Comparison of ENCODE assay signal across 8 mouse cellular contexts in genomic region chr17:87264927-87265791, GRCm38 (mm10). TPM values are rescaled to one million over a fixed set of nuclear protein-coding genes. Genes with fewer than 3 reads are reported as not detected.
DNase-seq lines count a peak whose midpoint lies in the region; ATAC-seq and TF ChIP-seq lines count a peak whose summit lies in the region.

No protein-coding gene starts in this region.

- 0 out of 2 replicates have a peak, but pooled peaks cover 7% of the 10 kb centered on the region for H3K9me3 ChIP-seq in megakaryocyte, embryonic 14.5 days
- no peaks in the 10 kb centered on the region for H3K9me3 ChIP-seq in hindbrain, postnatal 0 days (ENCODE audit: low read length)
- H3K9me3 ChIP-seq in midbrain, postnatal 0 days (ENCODE audit: low read length): 0 out of 2 replicates have a peak, but pooled peaks cover 6% of the 10 kb centered on the region

- H3K27me3 ChIP-seq in megakaryocyte, embryonic 14.5 days (replicated peaks): peaks cover 4% of the 10 kb centered on the region
- no peaks in the 10 kb centered on the region for H3K27me3 ChIP-seq in hindbrain, postnatal 0 days (ENCODE audit: insufficient read depth, low read length)
- no peaks in the 10 kb centered on the region for H3K27me3 ChIP-seq in midbrain, postnatal 0 days (ENCODE audit: insufficient read depth, low read length)

- H3K36me3 ChIP-seq in megakaryocyte, embryonic 14.5 days (replicated peaks; ENCODE audit: low read length): peaks cover 39% of the 10 kb centered on the region
- no peaks in the 10 kb centered on the region for H3K36me3 ChIP-seq in hindbrain, postnatal 0 days (ENCODE audit: insufficient read depth, low read length)
- no peaks in the 10 kb centered on the region for H3K36me3 ChIP-seq in midbrain, postnatal 0 days (ENCODE audit: insufficient read depth, low read length)

- H3K9ac ChIP-seq in hindbrain, postnatal 0 days (replicated peaks; ENCODE audit: low read length): peak overlapping the region; percentile 85
- H3K9ac ChIP-seq in midbrain, postnatal 0 days (replicated peaks; ENCODE audit: low read length, poor library complexity, severe bottlenecking): peak overlapping the region; percentile 91

- H3K4me2 ChIP-seq in hindbrain, postnatal 0 days (ENCODE audit: low read depth, low read length): peak overlapping the region; percentile 94
- H3K4me2 ChIP-seq in midbrain, postnatal 0 days (ENCODE audit: low read depth, low read length, poor library complexity, severe bottlenecking): peak overlapping the region; percentile 85

- 6% methylated on average over 28 of the region's 28 CpGs for WGBS in hindbrain, postnatal 0 days
- WGBS in midbrain, postnatal 0 days: 8% methylated on average over 28 of the region's 28 CpGs

- peak overlapping the region; percentile 79 for H3K27ac ChIP-seq in hindbrain, postnatal 0 days
- H3K27ac ChIP-seq in midbrain, postnatal 0 days (ENCODE audit: low read depth, low read length): peak overlapping the region; percentile 78

- H3K4me3 ChIP-seq in megakaryocyte, embryonic 14.5 days (replicated peaks): peak overlapping the region; percentile 94
- peak overlapping the region; percentile 76 for H3K4me3 ChIP-seq in hindbrain, postnatal 0 days (ENCODE audit: low read length)
- H3K4me3 ChIP-seq in midbrain, postnatal 0 days (ENCODE audit: low read depth, low read length): peak overlapping the region; percentile 86

- TF ChIP-seq CTCF in hindbrain, postnatal 0 days (IDR thresholded peaks at IDR 0.05; ENCODE audit: low read depth): no peak
- no peak for TF ChIP-seq CTCF in midbrain, postnatal 0 days (IDR thresholded peaks at IDR 0.05)

- H3K4me1 ChIP-seq in megakaryocyte, embryonic 14.5 days: peaks cover 30% of the 10 kb centered on the region
- peaks cover 8% of the 10 kb centered on the region; the same call in 1 of the 2 replicates for H3K4me1 ChIP-seq in hindbrain, postnatal 0 days (ENCODE audit: insufficient read depth, low read length)
- H3K4me1 ChIP-seq in midbrain, postnatal 0 days (ENCODE audit: insufficient read depth, low read length): peaks cover 8% of the 10 kb centered on the region; the same call in 1 of the 2 replicates

- ATAC-seq in megakaryocyte, adult 5-6 weeks (ENCODE audit: poor library complexity, severe bottlenecking): no peak; the same call in none of the 2 replicates
- ATAC-seq in hindbrain, postnatal 0 days: peak; percentile 80
- ATAC-seq in midbrain, postnatal 0 days (ENCODE audit: low FRiP score): peak; percentile 78

- DNase-seq in adrenal gland, adult 2 months: peak; percentile 58
- no peak for DNase-seq in adrenal gland, adult 8-10 months
- no peak for DNase-seq in hindbrain, postnatal 0 days (ENCODE audit: low spot score)
- peak; percentile 19 for DNase-seq in midbrain, postnatal 0 days (ENCODE audit: low spot score)
- no peak for DNase-seq in embryo, embryonic 9.5 days (ENCODE audit: extremely low spot score)
- no peak for DNase-seq in adipocyte (ENCODE audit: low spot score)

RNA-seq across cellular contexts. Expression of gene Mcfd2, which starts 0.6 kb away (rescaled TPM):
- 100 to 1,000 TPM; 232 to 255 TPM for total RNA-seq in adrenal gland, adult 2 months (2021)
- 178 and 211 TPM in 2 replicates for polyA plus RNA-seq in adrenal gland, adult 2 months (2012; rRNA removed)
- total RNA-seq in adrenal gland, adult 8-10 months (2022): 100 to 1,000 TPM; 212 to 358 (median 282) TPM
- 8.0 and 12.5 TPM in 2 replicates for polyA plus RNA-seq in megakaryocyte, embryonic 14.5 days (2012; ENCODE audit: insufficient read depth, low replicate concordance)
- total RNA-seq in megakaryocyte, adult 5-6 weeks (2015): 16.1 and 19.7 TPM in 2 replicates
- 38.5 and 44.9 TPM in 2 replicates for total RNA-seq in megakaryocyte, adult 5-6 weeks (2017)
- total RNA-seq in hindbrain, postnatal 0 days (2014; rRNA removed): 34.6 and 36.5 TPM in 2 replicates
- 40.4 and 41.0 TPM in 2 replicates for polyA plus RNA-seq in hindbrain, postnatal 0 days (2015; fragmentation: Nextera tagmentation; extraction: Ambion mirVana)
- 27.8 and 38.0 TPM in 2 replicates for total RNA-seq in midbrain, postnatal 0 days (2014; rRNA removed)
- polyA plus RNA-seq in midbrain, postnatal 0 days (2015; fragmentation: Nextera tagmentation; extraction: Ambion mirVana): 35.5 and 36.9 TPM in 2 replicates

RNA-seq across cellular contexts. Expression of gene Ttc7, which starts 17.5 kb away (rescaled TPM):
- total RNA-seq in adrenal gland, adult 2 months (2021): 10 to 100 TPM; 12.0 to 15.1 TPM
- polyA plus RNA-seq in adrenal gland, adult 2 months (2012; rRNA removed): 30.6 and 34.0 TPM in 2 replicates
- total RNA-seq in adrenal gland, adult 8-10 months (2022): 10 to 100 TPM; 13.5 to 18.6 (median 15.2) TPM
- 8.2 and 14.1 TPM in 2 replicates for polyA plus RNA-seq in megakaryocyte, embryonic 14.5 days (2012; ENCODE audit: insufficient read depth, low replicate concordance)
- 78.8 and 94.9 TPM in 2 replicates for total RNA-seq in megakaryocyte, adult 5-6 weeks (2015)
- 94.0 and 96.3 TPM in 2 replicates for total RNA-seq in megakaryocyte, adult 5-6 weeks (2017)
- total RNA-seq in hindbrain, postnatal 0 days (2014; rRNA removed): 9.9 and 10.9 TPM in 2 replicates
- polyA plus RNA-seq in hindbrain, postnatal 0 days (2015; fragmentation: Nextera tagmentation; extraction: Ambion mirVana): 9.0 and 13.3 TPM in 2 replicates
- total RNA-seq in midbrain, postnatal 0 days (2014; rRNA removed): 5.3 and 13.9 TPM in 2 replicates
- 9.9 and 11.1 TPM in 2 replicates for polyA plus RNA-seq in midbrain, postnatal 0 days (2015; fragmentation: Nextera tagmentation; extraction: Ambion mirVana)

Comparison
In these comparisons a context has a peak if more than half of its experiments do, and no peak if none do; other contexts are left out.
1. DNase-seq: peak in adrenal gland, adult 2 months (single experiment) and midbrain, postnatal 0 days (single experiment); none in adrenal gland, adult 8-10 months (single experiment), hindbrain, postnatal 0 days (single experiment), embryo, embryonic 9.5 days (single experiment) and adipocyte (single experiment).
2. Peak in every context shown above with its lines, with median percentiles within 50 percentile points of each other: H3K4me3 ChIP-seq.